Mouse (Mus musculus) mammary gland, adult 2 months (tissue): ENCODE data around the gene Gm5460. TPM values are rescaled to one million over a fixed set of nuclear protein-coding genes. Genes with fewer than 3 reads are reported as not detected.

Experiments
- polyA plus RNA-seq: library from polyadenylated mRNA; depleted of rRNA; stranded (reverse); fragments of >200 nt; gene quantifications from 2 replicates; pipeline ENCODE4 v1.2.3, GENCODE M21; 2012; ENCODE audit warnings: low replicate concordance; rRNA removed

Gene Gm5460
- polyA plus RNA-seq, result 1.5 and 1.7 TPM in 2 replicates

DNA sequence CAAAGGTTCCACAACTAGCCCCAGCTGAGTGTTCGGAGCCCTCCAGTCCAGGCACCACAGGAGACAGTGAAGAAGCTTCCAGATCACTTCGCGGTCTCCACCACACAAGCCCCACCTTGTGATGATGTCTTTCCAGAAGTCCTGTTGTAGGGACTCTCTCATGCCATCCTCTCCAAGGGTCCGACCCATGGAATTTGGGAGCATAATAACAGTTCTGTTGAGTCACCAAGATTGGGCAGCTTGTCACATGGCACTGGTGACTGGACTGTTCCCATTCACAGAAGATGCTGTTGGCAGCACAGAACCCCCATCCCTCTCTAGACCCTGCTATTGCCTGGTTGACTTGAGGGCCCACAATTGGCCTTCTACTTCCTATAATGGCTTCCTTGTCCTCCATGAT lies at the start of gene Gm5460:
Gene Gm5460 (plus strand): TSS at position 378 of the 400 bp plus-strand sequence.

DNA sequence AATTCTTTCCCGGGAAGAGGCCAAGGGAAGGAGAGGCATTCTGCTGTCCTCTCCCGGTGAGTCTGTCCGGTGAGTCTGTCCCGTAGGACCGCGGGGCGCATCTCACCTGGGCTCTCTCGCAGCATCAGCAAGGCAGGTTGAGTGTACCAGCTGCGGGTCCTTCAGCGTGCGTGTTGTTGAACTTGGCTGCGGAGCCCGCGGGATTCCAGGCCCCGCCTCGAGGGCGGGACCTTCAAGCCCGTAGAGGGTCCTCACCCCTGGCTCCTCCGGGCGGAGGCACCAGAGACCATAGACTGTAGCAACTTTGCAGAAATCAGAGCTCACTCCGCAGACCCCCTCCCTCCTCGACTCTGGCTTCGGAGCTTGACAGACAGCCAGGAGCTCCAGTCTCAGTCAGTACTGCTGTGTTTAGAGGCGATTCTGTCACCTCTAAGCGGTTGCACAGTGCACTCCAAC lies 37.9 kb upstream of the Gm5460 start, which contains the start of gene Zfp488:
Gene Zfp488 (minus strand): TSS at position 161 of the 456 bp plus-strand sequence.

DNA sequence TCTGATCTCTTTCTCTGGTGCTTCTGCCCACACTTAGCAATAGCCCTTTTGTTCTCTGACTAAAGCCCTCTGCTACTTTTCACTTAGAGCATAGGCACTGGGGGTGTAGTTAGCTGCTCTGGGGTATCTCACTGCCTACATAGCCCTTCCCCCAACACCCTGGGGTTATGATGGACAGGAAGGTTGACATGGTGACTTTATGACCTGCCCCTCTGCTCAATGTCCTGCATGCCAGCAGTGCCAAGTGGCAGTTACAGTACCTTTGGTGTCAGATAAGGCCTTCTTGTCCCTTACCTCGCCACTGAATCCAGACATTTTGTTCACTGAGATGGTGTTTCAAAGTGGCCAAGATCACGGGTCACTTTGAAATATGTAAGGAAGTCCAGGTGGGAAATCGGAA lies 1.5 kb upstream of the Gm5460 start, which contains the start of gene Gm30083:
Gene Gm30083 (minus strand): TSS at position 120 of the 400 bp plus-strand sequence.

DNA sequence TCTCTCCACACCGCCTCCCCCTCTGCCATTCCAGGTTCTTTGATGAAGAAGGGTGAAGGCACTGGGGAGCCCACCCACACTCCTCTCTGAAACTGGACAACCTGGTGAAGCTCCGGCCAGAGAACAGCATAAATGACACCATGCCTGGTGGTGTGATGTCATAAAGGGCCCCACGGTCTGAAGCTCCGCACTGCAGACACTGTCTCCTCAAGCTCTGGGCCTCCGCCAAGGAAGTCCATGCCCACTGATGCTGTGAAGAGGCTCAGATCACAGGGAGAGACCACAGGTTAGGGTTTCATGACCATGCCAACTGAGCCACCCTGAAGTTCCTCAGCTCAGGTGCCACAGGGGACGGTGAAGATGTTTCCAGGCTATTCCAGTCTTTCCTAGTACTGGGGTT lies 36.0 kb downstream of the Gm5460 start, which contains the start of gene Antxrl:
Gene Antxrl (plus strand): TSS at position 192 of the 400 bp plus-strand sequence.

DNA sequence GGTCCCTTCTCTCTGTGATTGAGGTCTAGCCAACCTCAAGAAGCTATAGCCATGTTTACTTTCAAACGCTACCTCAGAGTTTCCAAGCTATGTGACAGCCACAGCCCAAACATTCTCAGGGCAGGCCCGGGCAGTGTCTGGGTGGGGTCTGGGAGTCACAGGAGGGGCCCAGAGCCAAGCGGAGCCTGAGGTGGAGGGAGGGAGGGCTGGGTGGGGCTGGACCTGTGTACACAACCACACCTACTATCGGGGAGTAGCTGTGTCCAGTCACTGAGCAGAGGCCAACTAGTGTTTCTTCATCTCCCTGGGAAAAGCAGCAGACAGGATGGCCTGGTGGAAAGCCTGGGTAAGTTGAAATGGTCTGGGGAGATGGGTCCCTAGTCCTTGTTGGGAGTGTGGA lies 69.2 kb downstream of the Gm5460 start, which contains the start of gene Anxa8:
Gene Anxa8 (plus strand): TSS at position 251 of the 400 bp plus-strand sequence.

Other genes with a start within 250 kb of the Gm5460 start
- 20.4 and 36.4 TPM in 2 replicates for gene Gdf10, start 93.2 kb upstream of the Gm5460 start, polyA plus RNA-seq
- 0.07 TPM in 1 of 2 replicates, not detected in the other for gene Gdf2, start 75.7 kb upstream of the Gm5460 start, polyA plus RNA-seq
- not detected in 2 replicates for gene Rbp3, start 62.8 kb upstream of the Gm5460 start, polyA plus RNA-seq
- not detected in 2 replicates for gene Zfp488, start 38.0 kb upstream of the Gm5460 start, polyA plus RNA-seq
- gene Gm30083, start 1.6 kb upstream of the Gm5460 start, polyA plus RNA-seq, result not detected in 2 replicates
- not detected in 2 replicates for gene Antxrl, start 35.9 kb downstream of the Gm5460 start, polyA plus RNA-seq
- 3.0 and 23.3 TPM in 2 replicates for gene Anxa8, start 69.2 kb downstream of the Gm5460 start, polyA plus RNA-seq
- gene A630023A22Rik, start 86.0 kb downstream of the Gm5460 start, polyA plus RNA-seq, result 0.10 TPM in 1 of 2 replicates, not detected in the other
- 0.07 and 0.32 TPM in 2 replicates for gene Npy4r, start 135.7 kb downstream of the Gm5460 start, polyA plus RNA-seq
- 0.42 and 0.69 TPM in 2 replicates for gene Gprin2, start 184.9 kb downstream of the Gm5460 start, polyA plus RNA-seq
- 10.9 and 11.4 TPM in 2 replicates for gene Syt15, start 202.8 kb downstream of the Gm5460 start, polyA plus RNA-seq